Mouse (Mus musculus): ENCODE measurements around the gene Snrk. TPM values are rescaled to one million over a fixed set of nuclear protein-coding genes. Genes with fewer than 3 reads are reported as not detected.
A peak's percentile ranks its signal among the peaks of the same experiment; 100 is the strongest.

The Snrk gene
- polyA plus RNA-seq, 1 experiment from 2014 or later = 42.3 TPM

DNA sequence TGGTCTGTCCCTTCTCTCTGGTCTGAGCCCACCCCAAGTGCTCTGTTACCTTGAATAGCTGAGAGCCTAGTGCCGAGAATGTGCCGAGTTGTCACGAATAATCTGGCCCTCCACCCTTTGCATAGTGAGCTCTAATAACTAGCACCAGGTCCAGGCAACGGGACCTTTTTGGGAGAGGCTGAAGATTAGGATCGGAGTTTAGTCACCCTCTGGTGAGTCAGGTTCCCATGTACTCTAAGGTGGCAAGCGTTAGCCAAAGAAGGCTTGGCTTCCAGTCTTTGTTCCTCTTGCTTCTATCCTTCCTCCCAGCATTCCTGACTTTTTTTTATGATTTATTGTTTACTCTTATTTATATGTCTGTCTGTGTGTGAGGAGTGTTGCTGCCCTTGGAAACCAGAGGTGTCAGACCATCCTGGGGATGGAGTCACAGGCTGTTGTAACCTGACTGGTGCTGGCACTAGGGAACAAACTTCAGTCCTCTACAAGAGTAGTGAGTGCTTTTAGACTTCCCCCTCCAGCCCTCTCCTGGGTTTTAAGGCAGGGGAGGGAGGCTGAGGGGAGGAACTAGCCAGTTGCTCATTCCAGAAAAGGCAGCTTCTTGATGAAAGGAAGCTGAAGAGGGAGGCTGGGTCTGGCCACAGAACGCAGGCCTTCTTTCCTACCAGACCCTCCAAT lies 9.2 kb upstream of the Snrk start:
- no peak for DNase-seq (ENCODE audit: low spot score)

GRCm38 (mm10) chr9:122109553-122110225 lies 7.4 kb upstream of the Snrk start:
- DNase-seq (ENCODE audit: low spot score) = no peak

- no peak for DNase-seq (ENCODE audit: low spot score)
These were observed 6.6 kb upstream of the Snrk start for GRCm38 (mm10) chr9:122110508-122110907.

- no peak for DNase-seq (ENCODE audit: low spot score)
These were observed 6.1 kb upstream of the Snrk start for GRCm38 (mm10) chr9:122110921-122111320.

- DNase-seq (ENCODE audit: low spot score) = no peak
These were observed 1.5 kb upstream of the Snrk start for GRCm38 (mm10) chr9:122115552-122115951.

DNA sequence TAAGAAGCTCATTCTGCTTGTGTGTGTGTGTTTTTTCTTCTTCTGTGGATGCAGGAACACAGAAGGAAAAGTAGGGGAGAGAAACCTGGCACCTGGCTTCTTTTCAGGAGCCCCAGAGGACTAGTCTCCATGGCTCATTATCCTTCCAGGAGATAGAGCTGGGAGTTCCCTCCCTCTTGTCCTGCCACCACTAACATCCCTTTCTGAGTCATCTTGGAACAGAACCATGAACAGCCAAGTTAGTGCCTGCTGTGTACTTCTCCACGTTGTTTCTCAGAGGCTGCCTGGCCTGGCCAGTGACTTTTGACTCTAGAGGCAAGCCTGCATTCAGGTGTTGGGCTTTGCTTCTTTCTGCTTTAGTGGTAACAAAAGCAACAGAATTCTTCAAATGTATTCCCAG lies 707 bp upstream of the Snrk start:
- DNase-seq (ENCODE audit: low spot score) = no peak

DNA sequence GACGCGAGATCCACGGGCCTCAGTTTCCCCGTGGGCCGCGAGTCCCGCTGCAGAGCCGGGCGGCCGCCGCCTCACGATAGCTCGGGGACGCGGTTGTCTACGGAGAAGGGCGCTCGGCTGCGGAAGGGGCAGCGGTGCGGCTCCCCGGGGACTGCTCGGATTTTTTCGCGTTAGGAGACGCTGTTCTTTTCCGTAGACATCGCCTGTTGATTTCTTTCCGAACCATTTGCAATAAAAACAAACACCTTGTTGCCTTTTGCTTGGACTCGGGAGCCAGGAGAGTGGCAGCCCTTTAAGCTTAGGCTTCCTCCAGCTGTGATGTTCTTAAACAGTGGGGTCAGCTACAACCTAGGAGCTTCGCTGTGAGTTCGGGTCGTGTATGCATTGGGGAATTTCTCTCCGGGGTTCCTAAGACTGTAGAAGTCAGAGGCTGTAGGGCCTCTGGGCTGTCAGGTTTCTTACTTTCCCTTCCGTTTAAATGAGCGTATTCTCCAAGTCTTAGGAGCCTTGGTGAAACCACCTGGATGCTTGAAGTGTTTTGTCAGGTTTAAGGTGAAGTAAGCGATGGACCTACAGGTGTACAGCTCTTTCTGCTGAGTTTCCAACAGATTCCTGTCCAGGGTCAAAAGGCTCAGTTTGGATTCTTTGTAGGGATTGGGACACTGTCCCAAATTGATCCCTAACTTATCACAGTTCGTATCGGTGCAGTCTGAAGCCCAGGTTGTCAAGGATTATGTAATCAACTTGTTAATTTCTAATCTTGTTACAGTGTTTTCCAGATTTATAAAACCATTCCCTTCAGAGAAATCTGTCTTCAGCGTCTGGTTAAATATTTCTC lies 845 bp downstream of the Snrk start:
- DNase-seq (ENCODE audit: low spot score) = peak; percentile 35

- peak; percentile 40 for DNase-seq (ENCODE audit: low spot score)
These were observed 3.0 kb downstream of the Snrk start for GRCm38 (mm10) chr9:122120089-122120488.

DNA sequence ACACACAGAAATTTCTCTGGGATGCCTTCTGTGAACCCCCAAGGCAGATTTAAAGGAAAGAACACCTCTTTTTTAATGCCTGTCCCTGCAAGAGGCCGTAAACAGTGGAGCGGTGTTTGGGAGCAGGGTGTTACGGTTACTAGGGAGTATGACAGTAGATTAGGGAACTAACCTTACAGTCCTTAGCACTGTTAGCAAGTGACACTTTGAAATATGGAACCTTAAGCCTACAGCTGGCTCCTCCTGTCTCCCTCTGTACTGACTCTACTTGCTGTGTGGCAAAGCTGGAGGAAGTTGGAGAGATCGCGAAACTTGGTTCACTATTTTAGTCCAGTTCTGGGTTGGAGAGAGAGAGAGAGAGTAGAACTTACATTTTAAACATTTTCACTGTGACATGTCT lies 5.0 kb downstream of the Snrk start:
- DNase-seq (ENCODE audit: low spot score) = no peak

GRCm38 (mm10) chr9:122123181-122123580 lies 6.1 kb downstream of the Snrk start:
- no peak for DNase-seq (ENCODE audit: low spot score)

DNA sequence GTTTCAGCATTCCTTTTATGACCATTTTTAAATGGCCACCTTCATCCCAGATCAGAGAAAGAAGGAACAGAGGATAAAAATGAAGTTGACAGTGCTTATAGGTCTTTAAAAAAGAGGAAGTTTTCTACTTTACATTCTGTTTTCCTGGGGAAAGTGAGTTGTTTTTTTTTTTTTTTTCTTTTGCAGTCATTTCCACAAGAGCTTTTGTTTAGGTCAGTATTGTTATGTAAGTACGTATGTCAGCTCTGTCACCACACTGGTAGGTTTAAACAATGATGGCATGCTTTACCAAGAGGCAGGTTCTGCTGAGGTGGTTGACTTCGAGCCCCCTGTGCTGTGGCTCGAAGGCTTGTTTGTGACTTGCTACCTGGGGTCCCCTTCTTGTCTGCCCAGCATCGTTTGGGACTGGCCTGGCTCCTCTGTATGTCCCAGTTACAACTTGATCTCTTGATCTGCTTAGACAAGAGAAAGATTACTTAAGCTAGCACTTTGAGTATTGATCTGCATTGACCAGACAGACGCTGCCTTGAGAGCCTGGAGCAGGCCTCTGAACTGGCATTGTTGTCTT lies 8.7 kb downstream of the Snrk start:
- no peak for DNase-seq (ENCODE audit: low spot score)

DNA sequence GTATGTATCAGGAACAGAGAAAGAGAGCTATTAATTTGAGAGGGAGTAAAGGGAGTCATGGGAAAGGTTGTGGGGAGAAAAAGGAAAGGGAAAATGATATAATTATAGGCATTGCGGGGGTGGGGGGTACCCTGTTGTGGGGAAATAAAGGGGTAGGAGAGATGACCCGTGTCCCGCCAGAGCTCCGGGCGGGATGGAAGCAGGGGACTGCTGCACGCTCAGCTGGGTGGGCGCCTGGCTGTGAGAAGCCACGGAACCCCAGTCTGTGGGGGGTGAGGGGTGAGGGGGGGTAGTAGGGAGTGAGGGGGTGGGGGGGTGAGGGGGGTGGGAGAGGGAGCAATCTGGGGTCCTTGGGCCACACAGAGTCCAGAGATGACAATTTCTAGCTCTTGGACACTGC lies 9.7 kb downstream of the Snrk start:
- no peak for DNase-seq (ENCODE audit: low spot score)

GRCm38 (mm10) chr9:122127271-122127785 lies 10.3 kb downstream of the Snrk start:
- DNase-seq (ENCODE audit: low spot score) = no peak

GRCm38 (mm10) chr9:122128686-122129085 lies 11.6 kb downstream of the Snrk start:
- DNase-seq (ENCODE audit: low spot score) = peak; percentile 57

DNA sequence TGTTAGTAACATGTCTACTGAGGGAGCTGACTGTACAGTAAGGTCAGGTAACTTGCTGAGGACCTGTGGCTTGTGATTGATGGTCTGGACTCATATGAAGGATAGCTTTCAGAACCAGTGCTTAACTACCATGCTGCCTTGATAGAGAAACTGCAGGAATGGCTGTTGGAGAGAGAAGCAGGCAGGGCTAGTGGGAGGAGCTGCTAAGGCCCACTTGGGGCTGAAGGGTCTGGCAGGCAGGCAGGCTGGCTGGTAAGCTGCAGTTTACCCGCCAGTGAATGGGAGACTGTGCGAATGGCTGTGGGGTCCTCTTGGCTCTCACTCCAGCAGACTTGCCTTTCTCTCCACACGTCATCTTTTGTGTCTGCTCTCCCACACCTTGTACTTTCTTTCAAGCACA lies 13.6 kb downstream of the Snrk start:
- DNase-seq (ENCODE audit: low spot score) = no peak

DNA sequence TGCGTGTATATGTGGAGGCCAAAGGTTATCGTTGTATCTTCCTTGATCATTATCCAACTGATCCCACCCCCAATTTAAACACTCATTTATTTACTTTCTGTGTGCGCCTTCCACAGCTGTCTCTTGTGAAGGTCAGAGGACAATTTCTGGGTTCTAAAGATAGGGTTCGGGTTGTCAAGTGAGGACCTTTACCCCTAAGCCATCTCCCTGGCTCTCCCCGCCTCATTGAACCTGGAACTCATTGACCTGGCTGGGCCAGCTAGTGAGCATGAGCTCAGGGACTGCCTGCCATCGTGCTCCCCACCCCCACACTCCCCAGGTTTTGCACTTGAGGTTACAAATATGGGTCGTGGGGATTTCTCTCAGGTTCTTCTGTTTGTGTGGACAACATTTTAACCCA lies 15.1 kb downstream of the Snrk start:
- DNase-seq (ENCODE audit: low spot score) = no peak

GRCm38 (mm10) chr9:122135095-122135884 lies 18.2 kb downstream of the Snrk start:
- DNase-seq (ENCODE audit: low spot score) = no peak

- no peak for DNase-seq (ENCODE audit: low spot score)
These were observed 18.8 kb downstream of the Snrk start for GRCm38 (mm10) chr9:122135885-122136170.

DNA sequence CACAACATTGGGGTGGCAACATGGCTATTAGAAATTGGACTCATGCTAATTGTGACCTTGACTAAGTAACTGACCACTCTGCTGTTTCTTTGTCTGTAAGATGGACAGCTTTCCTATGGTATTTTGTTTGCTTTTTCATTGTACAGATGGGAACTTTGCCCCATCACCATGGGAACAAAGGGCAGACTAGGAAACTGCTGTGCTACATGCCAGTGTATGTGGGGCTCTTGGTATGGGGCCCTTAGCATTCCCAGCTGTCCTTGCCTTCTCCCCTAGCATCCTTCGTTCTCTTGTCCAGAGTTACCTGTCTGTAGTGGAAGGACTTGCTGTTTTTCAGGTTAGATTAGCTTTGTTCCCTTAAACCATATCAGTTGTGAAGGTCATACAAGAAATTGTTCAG lies 20.9 kb downstream of the Snrk start:
- no peak for DNase-seq (ENCODE audit: low spot score)

DNA sequence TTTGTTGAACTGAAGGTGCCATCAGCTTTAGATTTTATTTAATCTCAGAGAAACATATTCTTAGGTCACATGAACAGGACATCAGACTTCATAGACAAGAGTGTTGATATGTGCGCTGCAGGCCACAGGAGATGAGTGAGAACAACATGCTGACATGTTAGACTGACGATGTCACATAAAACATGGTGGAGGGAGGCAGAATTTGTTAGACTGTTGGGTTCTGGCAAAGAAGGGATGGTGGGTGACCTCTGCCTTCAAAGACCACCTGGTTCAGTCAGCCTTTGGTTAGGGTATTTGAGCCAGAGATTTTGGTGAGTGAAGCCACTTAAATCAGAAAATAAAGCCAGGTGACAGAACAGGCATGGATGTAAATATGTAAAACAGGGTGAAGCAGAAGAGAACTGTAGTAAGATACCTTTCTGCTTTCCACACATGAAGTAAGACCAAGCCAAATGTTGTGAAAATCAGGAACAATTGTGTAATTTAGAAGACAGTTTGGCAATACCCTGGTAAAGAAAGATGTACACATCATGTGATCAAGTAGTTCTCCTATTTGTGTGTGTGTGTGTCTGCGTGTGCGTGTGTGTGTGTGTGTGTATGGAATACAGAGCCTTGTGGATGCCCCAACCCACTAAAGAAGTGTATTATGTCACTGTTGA lies 21.4 kb downstream of the Snrk start:
- no peak for DNase-seq (ENCODE audit: low spot score)

DNA sequence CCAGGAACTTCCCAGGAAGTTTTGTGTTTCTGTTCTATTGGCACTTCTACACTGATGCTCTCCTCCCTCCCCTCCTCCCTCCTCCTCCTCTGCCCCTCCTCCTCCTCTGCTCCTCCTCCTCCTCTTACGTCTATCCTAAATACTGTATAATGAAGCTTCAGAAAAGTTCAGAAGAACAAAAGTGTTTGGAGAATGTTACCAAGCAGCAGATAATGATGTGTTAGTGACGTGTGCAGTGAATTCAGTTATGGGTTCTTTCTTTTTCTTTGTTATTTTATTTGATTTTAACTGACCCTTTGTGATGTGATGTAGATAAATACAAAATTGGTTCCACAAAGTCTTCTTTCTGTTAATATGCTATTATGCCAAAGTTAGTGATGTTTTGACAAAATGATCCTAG lies 22.2 kb downstream of the Snrk start:
- no peak for DNase-seq (ENCODE audit: low spot score)
